Mouse (Mus musculus) kidney, adult 9 months (tissue): ENCODE results near the gene Sdha.

Experiments used
- DNase-seq: peaks from one replicate; pipeline ENCODE4 v3.0.0; 2022

Sdha gene

DNA sequence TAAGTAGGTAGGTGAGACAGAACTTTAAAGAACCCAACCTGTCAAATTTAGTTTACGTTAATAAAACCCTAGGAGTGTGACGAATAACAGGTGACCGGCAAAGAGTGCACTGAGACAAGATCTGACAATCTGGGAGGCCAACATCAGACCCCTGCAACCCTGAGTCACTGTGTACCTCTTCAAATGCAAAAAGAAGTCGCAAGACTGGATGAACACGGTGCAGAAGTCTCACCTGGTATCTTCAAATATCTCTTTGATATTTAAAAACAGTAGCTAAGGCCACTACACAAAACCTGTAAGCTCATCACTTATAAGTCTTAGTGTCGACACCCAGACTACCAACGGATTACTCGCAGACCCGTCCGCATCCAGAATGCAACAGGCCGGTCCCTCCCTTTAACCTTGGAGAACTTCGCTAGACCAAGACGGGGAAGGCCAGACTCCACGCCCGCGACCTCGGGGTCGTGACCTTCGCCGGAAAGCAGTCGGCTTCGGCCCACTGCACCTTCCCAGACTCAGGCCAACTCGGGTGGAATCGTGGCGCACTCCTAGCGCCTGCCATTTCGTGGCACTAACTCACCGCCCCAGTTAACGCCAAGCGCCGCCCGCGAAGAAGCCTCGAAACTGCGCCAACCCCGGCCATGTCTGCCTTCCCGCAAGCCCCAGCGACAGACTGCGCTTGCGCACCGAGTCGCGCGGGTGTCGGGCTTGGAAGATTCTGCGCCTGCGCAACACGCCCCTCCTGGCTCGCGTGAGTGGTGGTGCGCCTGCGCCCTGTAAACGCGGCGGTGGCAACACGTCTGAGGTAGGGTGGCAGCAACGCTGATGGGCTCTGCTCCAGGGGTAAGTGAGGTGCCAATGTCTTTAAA is at the start of gene Sdha, which contains the start of gene Ccdc127:
TSS of gene Sdha (minus strand) at position 715 of the 869 bp plus-strand sequence.
TSS of gene Ccdc127 (plus strand) at position 744 of the 869 bp plus-strand sequence.
- peak; percentile 97 for DNase-seq

DNA sequence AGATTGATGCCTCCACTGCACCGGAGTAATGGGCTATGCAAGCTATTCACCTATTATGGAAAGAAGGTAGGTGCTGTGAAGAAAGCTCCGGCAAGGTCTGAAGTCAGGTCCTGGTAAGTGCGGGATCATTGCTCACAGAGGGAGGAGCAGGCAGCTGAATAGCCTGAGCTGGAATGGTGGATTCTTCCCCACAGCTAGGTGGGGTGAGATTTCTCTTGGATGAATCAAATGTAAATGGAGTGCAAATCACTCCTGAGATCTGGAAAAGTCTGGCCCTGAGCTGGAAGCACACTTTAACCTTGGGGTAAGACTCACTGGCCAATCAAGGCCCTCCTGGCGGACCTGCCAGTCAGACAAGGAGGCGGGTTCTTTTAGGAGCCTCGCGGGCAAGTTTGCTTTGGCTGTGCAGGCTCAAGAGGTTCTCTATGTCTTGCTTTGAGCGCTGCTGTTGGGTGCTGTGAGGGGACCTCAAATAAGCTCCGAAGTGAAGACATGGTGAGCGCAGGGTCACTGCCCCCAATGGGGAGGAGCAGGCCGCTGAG is 49.3 kb upstream of the Sdha start, which contains the start of gene Ftl1-ps1:
TSS of gene Ftl1-ps1 (plus strand) at position 397 of the 542 bp plus-strand sequence.
- DNase-seq: peak; percentile 3

DNA sequence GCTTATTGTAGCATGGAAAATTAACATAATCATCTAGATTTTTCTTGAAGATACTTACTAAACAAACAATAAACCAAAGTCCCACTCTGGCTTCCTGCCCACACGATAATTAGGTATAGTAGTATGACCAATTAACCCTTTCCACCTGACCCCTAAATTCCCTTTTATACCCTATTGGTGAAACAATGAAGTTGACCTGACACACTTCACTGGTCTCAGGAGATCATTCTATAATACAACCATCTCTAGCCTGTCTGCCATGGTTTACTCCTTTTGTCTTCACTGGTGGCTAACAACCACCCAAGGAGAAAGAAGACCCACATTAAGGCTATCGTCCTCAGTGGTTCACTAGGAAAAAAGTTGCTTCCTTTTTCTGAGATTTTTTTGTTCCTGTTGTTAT is 41.1 kb upstream of the Sdha start:
- DNase-seq: peak; percentile 15

DNA sequence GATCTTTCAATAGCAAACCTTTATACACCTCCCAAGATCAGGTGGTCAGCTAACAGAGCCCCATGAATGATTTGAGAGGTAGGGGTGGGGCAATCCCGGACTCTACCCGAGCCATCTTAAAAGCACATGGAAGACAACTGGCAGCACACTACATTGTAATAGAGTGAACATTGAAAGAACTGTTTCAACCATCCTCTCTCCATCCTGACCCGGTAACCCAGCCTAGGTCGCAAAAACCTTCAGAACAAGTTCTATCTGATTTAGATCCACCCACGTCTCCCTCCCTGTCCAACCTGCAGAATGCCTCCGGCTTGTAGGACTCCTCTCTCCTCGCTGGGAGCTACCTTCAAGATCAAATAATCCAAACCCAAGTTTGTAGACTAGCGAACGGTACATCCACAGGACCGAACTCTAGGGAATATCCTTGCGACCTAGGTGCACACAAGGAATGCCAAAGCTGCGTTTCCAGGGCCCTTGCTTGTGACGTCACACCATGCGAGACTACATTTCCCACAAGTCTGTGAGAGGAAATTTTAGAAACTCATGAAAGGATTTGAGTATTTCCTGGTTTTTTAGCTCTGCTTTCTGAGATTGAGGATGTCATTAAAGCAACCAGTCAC is 40.4 kb upstream of the Sdha start, which contains the start of gene Zfp72:
TSS of gene Zfp72 (minus strand) at position 466 of the 620 bp plus-strand sequence.
- peak; percentile 85 for DNase-seq

DNA sequence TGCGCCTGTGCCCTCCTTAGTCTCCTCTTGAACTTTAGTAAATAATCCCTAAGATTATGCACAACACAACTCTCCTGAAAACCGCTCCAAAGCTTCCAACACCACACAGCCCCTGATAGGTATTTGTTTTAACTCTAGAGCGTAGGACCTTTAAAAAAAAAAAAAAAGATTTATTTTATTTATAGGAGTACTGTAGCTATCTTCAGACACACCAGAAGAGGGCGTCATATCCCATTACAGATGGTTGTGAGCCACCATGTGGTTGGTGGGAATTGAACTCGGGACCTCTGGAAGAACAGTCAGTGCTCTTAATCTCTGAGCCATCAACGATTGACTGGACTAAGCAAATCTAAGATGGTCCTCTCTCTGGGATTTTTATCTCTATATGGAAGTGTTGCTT is 39.6 kb upstream of the Sdha start:
- DNase-seq: no peak

DNA sequence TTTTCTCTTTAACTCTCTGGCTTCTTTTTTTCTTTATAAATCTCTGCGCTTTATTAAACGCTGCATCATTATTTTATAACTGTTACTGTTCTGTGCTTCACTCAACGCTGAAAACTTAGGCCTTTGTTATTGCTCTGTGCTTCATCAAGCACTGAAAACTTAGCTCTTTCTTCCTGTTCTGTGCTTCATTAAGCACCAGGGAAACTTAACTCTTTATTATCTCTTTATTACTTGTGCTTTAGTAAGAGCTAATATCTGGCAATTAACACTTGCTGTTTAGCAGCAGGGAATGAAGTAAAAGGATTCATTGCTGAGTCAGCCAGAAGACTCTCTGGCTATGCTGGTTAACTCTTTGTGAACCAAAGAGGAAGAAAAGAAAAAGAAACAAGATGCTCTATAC is 32.2 kb upstream of the Sdha start:
- DNase-seq: no peak

DNA sequence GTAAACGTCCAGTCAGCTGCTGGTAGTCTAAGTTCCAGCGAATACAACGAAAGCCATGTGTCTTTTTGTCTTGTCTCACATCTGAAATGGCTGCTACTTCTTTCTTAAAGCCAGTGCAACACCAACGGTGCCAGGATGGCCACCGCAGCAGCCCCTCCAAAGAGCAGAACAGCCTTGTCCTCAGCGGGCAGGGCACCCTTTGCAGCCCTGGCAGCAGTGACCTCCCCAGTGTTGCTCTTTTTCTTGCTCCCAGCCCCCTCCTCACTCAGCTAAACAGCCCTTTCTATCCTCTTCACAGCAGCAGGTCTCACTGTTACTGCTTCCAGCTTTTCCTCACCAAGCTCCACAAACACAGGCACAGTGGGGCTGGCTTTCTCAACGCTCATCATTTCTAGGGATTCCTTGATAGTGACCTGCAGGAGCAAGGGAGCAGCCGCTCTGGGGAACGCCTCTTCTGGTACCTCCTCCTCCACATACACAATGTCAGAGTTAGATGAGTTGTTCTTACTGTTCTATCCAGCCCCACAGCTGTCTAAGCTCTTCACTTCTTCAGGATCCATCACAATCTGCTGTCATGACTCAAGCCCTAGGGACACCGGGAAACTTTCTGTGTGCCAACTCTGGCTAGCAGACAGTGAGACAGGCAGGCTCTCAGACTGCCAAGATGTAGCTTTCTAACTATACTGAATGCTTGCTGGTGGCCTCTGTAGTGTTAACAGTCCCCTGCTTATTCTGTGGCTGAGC is 31.6 kb upstream of the Sdha start:
- DNase-seq: no peak

DNA sequence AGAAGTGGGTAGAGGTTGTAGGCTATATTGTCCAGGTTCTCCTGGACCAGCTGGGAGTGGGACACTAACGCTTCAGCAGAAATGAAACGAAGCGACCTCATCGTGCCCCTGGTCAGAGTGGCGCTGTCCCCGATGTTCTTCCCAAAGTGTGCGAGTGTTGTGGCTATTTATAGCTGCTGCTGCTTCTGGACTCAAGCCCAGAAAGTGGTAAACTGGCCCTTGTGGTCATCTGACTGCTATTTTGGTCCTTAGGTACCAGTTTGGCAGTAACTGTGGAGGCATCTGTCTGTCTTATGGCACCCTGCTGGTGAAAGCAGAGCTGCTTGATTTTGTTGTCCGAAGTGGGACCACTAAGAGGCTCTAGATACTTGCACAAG is 13.8 kb upstream of the Sdha start, which contains the start of gene Lrrc14b:
TSS of gene Lrrc14b (minus strand) at position 147 of the 377 bp plus-strand sequence.
- peak; percentile 52 for DNase-seq

DNA sequence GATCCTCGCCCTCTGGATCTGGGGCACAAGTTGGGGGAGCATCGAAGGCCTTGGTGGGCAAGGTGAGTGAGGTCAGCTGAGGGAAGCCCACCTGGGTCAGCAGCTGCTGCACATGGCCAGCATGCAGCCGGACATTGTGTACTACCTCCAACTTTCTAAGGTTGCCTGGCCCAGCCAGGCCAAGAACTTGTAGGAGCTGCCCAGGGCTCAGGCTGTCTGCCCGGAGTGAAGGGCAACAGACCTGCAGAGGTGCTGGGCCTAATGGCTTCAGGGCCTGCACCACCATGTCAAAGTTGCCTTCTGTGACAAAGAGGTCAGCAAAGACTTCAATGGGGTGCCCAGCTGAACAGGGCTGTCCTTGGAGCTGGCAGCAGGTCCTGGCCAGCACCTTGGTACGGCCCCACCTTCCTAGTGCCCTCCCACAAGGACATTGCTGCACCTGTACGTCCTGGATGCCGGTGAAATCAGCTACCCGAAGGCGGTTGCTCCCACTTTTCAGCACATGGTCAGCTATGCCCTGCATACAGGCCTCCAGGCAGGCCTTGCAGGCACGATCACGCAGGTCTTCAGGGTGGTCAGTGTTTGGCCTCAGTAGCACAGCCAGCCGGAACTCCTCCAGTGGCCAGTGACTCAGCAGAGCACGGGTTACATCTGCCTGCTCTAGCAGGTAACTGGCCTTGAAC is 13.2 kb upstream of the Sdha start:
- DNase-seq: peak; percentile 39

DNA sequence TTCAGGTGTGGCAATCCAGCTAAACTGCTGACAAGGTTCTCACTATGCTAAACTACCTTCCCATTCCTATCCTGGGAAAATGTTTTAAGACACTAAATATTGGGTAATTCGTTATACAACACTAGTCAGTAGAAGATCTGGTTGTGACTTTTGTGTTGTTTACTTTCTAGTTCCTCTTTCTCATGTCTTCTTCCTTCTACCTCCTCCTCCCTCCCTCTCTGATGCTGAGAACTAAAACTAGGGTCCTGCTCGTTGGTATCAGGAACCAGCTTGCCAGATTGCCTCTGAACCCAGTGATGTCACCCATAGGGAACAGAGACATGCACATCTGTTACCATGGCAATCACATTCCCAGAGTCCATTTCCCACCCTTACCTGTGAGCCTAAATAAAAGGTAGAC is 12.1 kb upstream of the Sdha start:
- no peak for DNase-seq

DNA sequence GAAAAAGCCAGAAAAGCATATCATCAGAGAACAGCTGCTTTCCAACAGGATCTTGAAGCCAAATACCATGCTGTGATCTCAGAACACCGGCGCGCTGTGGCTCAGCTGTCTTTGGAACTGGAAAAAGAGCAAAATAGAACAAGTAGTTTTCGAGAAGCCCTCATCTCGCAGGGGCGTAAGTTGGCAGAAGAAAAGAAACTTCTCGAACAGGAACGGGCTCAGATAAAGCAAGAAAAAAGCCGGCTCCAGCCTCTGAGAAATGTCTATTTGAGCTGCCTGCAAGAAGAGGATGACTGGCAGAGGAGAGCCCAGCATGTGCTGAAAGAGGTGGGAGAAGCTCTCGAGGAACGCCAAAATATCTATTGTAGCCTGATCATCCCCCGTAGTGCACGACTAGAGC is 6.4 kb upstream of the Sdha start:
- no peak for DNase-seq

DNA sequence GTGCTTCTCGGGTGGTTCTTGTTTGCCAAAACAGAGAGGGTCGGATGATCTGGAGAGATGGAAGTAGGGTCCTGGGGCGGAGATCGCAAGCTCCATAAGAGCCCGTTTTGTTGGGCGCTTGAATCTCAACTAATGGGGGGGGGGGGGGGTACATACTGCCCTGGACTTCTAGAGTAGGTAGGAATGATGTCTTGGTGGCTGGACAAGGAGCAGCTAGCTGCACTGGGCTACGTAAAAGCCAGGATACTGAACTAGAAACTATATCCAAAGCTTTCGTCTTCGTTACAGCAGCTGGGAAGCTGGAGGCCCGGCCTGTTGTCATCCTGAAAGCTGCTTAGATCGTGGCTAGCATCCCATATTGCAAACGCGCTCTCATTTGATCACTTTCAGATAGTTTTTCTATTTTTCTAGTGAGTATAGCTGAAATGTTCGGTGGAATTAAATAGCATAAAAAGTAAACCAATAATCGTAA is 391 bp upstream of the Sdha start:
- DNase-seq: no peak

DNA sequence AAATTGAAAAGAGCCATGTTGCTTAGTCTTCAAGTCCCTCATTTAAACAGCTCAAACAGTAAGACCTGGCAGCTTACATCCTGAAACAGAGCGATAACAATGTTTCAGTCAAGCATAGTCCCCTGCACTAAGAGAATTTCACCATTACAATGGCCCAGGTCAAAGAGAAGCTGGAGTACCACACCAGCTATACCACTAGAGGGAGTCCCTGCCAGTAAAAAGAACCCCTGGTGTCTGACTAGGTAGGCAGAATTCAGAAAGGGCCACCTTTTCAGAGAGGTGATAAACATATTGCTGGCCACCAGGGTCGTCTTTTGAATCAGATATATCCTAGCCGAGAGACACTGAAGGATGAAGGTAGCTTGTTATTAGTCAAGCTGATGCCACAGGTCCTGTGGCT is 9.0 kb downstream of the Sdha start:
- peak; percentile 62 for DNase-seq

DNA sequence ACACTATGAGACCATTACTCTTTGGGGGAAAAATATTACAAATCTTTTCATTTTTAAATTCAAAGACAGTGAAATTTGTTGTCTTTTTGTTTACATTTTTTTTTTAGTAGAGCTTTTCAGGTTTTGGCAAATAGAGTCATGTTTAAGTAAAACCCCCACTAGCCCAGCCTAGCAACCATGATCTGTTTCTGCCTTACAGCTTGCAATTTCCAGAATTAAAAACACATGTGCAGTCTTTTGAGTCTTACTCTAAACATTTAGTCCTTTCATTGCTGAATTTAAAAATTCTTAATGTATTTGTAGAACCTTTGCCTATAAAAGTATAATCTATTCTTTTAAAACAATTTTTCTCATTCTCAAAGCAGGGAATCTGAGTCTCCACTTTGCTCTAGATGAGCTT is 20.8 kb downstream of the Sdha start:
- DNase-seq: no peak

DNA sequence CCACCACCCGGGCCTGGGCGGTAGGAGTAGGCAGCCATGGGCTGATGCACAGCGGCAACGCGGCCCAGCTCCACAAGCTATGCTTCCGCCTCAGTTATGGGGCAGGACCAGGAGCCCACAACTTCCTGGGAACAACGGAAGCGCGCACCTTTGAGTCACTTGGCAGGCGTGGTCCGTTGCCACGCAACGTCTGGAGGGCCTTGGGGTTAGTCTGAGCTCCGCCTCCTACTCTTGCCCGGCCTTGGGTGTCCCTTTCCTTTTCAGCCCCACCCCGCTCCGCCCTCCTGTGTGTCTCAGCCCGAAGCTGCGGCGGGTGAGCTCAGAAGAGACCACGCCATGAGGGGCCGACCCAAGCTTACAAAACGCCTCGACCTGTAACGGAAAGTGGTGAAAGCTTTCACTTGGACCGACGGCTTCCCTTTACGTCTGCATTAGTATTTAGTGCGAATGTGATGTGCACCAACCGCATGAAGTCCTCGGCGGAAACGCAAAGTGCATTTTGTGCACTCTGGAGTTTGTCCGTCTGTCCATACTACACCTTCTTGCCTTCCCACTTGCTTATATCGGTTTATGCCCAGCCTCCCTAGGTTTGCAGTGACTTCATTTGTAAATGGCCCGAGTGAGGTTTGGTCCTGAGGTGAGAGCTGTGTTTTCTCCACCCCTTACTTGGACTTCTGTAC is 32.8 kb downstream of the Sdha start, which contains the start of gene Pdcd6:
TSS of gene Pdcd6 (minus strand) at position 411 of the 680 bp plus-strand sequence.
- peak; percentile 97 for DNase-seq

DNA sequence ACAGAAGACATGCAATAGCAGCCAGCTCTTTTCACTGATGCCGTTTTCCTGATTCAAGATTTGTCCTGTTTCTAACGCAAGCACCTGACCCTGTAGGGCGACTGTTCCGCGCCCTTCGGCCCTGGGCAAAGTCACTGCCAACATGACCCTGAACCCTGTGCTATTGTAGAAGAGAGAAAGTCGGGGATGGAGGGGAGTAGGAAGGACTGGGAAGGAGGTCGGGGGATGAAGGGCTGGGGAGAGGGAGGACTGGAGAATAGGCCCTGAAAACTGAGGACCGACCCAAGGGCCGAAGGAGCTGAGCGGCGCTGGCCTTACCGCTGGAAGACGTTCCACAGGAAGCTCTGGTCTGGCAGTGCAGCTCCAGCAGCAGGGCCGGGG is 33.3 kb downstream of the Sdha start:
- peak; percentile 59 for DNase-seq

DNA sequence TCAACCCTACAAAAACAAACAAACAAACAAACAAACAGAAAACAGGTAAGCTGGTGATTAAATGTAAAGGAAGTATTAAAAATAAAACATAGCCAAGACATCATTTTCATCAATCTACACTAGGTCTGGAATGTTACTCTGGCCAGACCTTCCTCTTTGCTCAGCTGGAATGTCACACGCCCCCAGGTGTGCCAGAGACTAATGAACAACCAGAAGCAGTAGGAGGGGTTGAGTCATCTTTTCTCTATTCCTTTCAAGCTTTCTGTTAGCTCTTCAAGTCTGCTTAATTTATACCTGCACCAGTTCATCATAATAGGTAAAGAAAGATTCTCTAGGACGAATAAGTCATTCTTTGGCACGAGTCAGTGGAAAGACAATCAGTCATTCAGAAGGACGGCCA is 33.7 kb downstream of the Sdha start:
- DNase-seq: no peak

DNA sequence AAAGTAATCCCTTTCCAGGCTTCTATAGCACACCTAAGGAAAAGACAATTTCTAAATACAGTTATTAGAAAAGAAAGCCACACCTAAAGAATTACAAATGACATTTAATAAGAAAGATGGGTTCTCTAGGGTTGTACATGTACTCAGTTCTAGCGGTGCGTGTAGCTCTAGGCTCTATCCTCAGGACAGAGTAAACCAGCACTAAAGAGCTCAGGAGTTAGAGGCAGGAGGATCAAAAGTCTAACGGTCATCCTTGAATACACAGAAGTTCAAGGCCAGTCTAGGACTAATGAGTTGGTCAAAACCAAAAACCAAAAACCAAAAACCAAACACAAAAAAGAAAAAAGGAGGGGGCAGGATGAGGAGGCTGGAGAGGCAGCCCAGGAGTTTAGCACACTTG is 35.5 kb downstream of the Sdha start:
- no peak for DNase-seq

DNA sequence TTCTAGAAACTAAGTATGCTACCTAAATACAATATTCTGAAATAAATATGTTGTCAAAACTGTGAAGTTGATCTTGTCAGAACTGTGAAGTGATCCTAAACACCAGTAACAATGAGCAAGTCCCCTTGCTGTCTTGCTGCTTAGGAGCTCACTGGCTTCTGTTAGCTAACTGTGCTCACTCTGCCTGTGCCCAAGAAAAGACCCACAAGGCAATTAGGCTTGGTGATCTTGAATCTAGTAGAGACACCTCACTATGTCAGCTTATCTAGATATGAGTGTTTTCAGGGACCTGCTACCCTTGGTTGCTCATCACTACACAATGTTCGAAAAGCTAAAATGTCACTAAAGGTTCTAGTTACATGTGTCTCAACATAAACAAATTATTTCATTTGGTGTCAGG is 44.3 kb downstream of the Sdha start:
- no peak for DNase-seq

DNA sequence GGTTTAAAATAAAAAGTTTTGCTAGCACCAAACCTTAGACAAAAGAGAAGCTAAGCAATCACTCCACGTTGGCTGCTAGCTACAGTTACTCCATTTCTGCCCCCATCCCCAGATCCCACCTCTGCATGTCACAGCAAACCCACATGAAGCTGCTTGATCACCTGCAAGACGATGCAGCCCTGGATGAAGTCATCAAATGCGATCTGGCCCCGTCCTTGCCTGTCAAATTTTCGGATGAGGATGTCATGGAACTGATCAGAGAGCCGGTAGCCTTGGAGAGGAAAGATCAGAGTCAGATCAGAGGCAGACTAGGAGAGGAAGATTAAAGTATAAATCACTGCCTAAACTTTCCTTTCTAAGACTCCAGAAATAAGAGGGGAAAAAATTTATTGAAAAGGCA is 44.7 kb downstream of the Sdha start:
- DNase-seq: no peak
